Mouse (Mus musculus): ENCODE measurements around the gene Bbs1. TPM values are rescaled to one million over a fixed set of nuclear protein-coding genes. Genes with fewer than 3 reads are reported as not detected.
A peak's percentile ranks its signal among the peaks of the same experiment; 100 is the strongest.
"Not testable (repeated sequence)": the region's sequence is repeated elsewhere in the genome, so short reads cannot be mapped to it uniquely, and the experiment has no call there.

Bbs1 gene
- polyA plus RNA-seq (2014; fragmentation: Nextera tagmentation; extraction: Ambion mirVana): 4.0 and 6.4 TPM in 2 replicates

DNA sequence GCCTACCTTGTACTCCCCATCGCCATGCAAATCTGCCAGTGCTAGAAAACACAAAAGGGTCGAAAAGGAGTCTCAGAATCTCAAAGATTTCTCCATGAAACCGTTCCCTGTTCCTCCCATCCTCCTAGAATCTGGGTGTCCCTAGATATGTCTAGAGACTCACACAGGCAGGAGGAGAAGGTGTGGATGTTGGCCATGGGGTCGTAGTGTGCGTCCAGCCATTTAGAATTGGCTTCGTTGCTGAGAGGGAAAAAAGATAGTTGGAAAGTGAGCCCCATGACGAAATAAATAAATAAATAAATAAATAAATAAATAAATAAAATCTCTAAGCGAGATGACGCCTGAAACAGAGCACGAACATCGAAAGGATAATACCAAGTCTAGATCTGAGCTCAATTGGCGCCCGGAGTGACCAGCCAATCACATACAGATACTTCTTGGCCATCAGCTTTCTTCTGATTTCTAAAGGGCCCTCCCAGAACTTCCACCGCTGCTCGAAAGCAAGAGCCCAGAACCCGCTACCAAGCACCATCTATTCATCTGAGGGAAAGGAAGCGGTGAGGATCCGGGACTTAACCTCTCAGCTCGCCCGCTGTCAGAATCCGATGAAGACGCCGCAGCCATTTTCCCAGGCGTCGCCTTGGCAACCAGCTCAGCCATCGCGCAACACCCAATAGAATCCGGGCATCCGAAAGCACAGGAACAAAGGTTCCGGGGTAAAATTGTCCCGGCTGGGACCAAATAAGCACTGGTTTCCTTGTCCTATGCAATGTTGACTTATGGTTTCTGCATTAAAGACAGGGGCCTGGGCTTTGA, at the start of gene Bbs1:
Gene Bbs1 (minus strand): TSS at position 650 of the 816 bp plus-strand sequence.
- H3K9ac ChIP-seq (replicated peaks; ENCODE audit: low read depth, low read length): no peak within 1 kb of the TSS
- peak within 1 kb of the TSS; percentile 61 for H3K4me2 ChIP-seq (replicated peaks; ENCODE audit: low read depth, low read length)
- no peaks in the 10 kb centered on the region for H3K9me3 ChIP-seq (ENCODE audit: control insufficient read depth, low read depth, low read length)
- H3K27ac ChIP-seq (ENCODE audit: low read length): no peak within 1 kb of the TSS
- WGBS: 9% methylated on average over 31 of the region's 31 CpGs
- no peaks in the 10 kb centered on the region for H3K27me3 ChIP-seq (ENCODE audit: control insufficient read depth, insufficient read depth, low read length)
- H3K4me3 ChIP-seq (ENCODE audit: low read depth, low read length): peak within 1 kb of the TSS; percentile 58
- peaks cover 29% of the 10 kb centered on the region for H3K36me3 ChIP-seq (ENCODE audit: control insufficient read depth, insufficient read depth, low read length)
- H3K4me1 ChIP-seq (ENCODE audit: control insufficient read depth, insufficient read depth, low read length): no peaks in the 10 kb centered on the region
- ATAC-seq (ENCODE audit: insufficient number of reproducible peaks, insufficient read depth, low FRiP score, low read depth): peak; percentile 67; the same call in 1 of the 2 replicates

DNA sequence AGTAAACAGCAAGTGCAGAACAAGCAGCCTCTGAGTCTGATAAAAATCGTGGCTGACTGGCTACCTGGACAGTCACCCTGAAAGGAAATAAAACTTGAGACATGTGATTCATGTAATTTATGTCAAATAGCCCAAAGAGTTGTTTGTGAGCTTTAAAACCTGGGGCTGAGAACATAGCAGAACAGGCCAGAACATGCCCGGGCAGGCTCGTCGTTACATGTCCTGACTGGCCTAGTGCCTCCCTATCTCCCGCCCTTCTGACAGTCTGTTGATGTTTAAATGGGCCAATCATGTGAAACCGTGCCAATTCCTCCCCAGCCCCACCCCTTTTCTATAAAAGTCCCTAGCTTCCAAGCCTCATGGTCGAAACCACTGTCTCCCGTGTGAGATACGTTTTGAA, 42.2 kb upstream of the Bbs1 start:
- not testable (repeated sequence) for H3K4me3 ChIP-seq (ENCODE audit: low read depth, low read length); H3K9ac ChIP-seq (replicated peaks; ENCODE audit: low read depth, low read length); H3K9me3 ChIP-seq (ENCODE audit: control insufficient read depth, low read depth, low read length); H3K27ac ChIP-seq (ENCODE audit: low read length); H3K4me1 ChIP-seq (ENCODE audit: control insufficient read depth, insufficient read depth, low read length); H3K36me3 ChIP-seq (ENCODE audit: control insufficient read depth, insufficient read depth, low read length); H3K27me3 ChIP-seq (ENCODE audit: control insufficient read depth, insufficient read depth, low read length); H3K4me2 ChIP-seq (replicated peaks; ENCODE audit: low read depth, low read length); ATAC-seq (ENCODE audit: insufficient number of reproducible peaks, insufficient read depth, low FRiP score, low read depth)
- WGBS: 82% methylated on average over 9 of the region's 9 CpGs

DNA sequence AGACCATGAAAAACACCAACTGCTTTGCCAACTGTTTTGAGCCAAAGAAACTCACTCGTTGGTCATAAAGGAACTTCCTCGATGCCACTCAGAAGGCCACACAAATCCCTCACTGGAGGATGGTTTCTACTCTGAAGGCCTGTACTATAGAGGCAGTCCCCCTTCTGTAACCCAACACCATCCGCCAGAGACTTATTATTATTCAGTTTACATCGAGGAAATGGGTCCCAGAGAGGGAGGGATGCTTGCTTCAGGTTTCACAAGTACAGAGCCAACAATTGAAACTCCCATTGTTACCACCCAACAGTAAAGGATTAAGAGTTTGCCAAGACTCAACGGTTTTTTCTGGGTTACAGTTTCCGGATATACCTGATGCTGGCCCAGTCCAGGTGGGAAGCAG, 39.1 kb upstream of the Bbs1 start:
- no peaks in the 10 kb centered on the region for H3K9me3 ChIP-seq (ENCODE audit: control insufficient read depth, low read depth, low read length)
- H3K27me3 ChIP-seq (ENCODE audit: control insufficient read depth, insufficient read depth, low read length): no peaks in the 10 kb centered on the region
- no peaks in the 10 kb centered on the region for H3K36me3 ChIP-seq (ENCODE audit: control insufficient read depth, insufficient read depth, low read length)
- ATAC-seq (ENCODE audit: insufficient number of reproducible peaks, insufficient read depth, low FRiP score, low read depth): no peak
- H3K9ac ChIP-seq (replicated peaks; ENCODE audit: low read depth, low read length): no peak overlapping the region
- no peak overlapping the region for H3K4me3 ChIP-seq (ENCODE audit: low read depth, low read length)
- WGBS: 45% methylated on average over 6 of the region's 6 CpGs
- no peak overlapping the region for H3K4me2 ChIP-seq (replicated peaks; ENCODE audit: low read depth, low read length)
- H3K4me1 ChIP-seq (ENCODE audit: control insufficient read depth, insufficient read depth, low read length): peaks cover 10% of the 10 kb centered on the region
- no peak overlapping the region for H3K27ac ChIP-seq (ENCODE audit: low read length)

DNA sequence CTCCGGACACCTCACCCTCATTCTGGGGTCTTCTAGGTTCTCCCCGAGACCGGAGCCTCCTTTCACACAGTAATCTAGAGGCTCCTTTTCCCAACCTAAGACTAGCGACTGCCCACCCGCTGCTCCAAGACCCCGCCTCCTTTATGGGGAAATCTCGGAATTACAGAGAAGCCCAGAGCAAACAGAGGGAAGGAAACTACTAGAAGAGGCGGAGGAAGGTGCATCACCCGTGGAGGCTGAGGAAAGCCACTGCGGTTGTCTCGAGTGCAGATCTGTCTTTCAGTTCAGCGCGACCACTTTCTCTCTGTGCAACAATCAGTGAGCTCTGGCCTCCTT, 36.8 kb upstream of the Bbs1 start:
- Histone ChIP-seq H3K27ac (ENCODE audit: low read length) (no peak overlapping the region), H3K9ac (replicated peaks; ENCODE audit: low read depth, low read length) (no peak overlapping the region; the same call in 1 of the 2 replicates)
- no peak for ATAC-seq (ENCODE audit: insufficient number of reproducible peaks, insufficient read depth, low FRiP score, low read depth)

DNA sequence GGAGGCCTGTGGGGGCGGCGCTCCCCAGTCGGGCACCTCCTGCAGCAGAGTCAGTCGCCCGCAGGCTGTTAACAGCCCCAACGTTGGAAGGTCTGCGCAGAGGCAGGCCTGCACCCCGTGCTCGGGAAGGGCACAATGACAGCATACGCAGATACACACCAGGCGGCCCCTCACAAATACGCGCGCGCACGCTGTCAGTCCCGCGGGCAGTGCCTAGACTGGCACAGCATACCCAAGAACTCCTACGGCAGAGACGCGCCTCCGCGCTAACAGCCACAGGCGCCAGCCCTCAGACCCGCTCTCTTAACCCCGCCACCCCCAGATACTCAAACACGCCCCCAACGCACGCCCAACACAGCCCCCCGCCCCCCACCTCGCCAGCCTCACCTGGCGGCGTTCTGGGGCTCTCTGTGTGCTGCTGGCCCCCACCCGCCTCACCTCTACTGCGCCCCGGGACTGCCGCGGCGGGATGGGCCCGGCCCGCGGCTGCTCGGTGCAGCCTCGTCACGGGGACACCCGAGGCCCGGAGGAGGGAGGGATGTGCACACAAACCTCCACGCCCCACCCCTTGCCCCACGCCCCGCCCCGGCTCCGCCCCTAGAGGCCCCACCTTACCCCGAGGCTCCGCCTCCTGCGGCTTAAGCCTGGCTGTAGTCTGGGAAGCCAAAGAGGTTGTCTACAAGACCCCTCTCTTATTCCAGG, 36.3 kb upstream of the Bbs1 start, which contains the start of gene Peli3:
Gene Peli3 (minus strand): TSS at position 577 of the 702 bp plus-strand sequence.
- WGBS: 1% methylated on average over 44 of the region's 55 CpGs
- 0 out of 2 replicates have a peak within 1 kb of the TSS, but pooled peaks have one; percentile 6 for H3K27ac ChIP-seq (ENCODE audit: low read length)
- peak within 1 kb of the TSS; percentile 57 for H3K4me3 ChIP-seq (ENCODE audit: low read depth, low read length)
- peak; percentile 93 for ATAC-seq (ENCODE audit: insufficient number of reproducible peaks, insufficient read depth, low FRiP score, low read depth)
- H3K9me3 ChIP-seq (ENCODE audit: control insufficient read depth, low read depth, low read length): no peaks in the 10 kb centered on the region
- H3K27me3 ChIP-seq (ENCODE audit: control insufficient read depth, insufficient read depth, low read length): no peaks in the 10 kb centered on the region
- peak within 1 kb of the TSS; percentile 46; the same call in 1 of the 2 replicates for H3K9ac ChIP-seq (replicated peaks; ENCODE audit: low read depth, low read length)
- H3K4me1 ChIP-seq (ENCODE audit: control insufficient read depth, insufficient read depth, low read length): peaks cover 10% of the 10 kb centered on the region
- H3K4me2 ChIP-seq (replicated peaks; ENCODE audit: low read depth, low read length): peak within 1 kb of the TSS; percentile 89
- no peaks in the 10 kb centered on the region for H3K36me3 ChIP-seq (ENCODE audit: control insufficient read depth, insufficient read depth, low read length)

More for the DNA sequence above, 36.8 kb upstream of the Bbs1 start:
- Histone ChIP-seq H3K4me2 (replicated peaks; ENCODE audit: low read depth, low read length) (peak overlapping the region; percentile 89), H3K4me3 (ENCODE audit: low read depth, low read length) (peak overlapping the region; percentile 57), H3K36me3 (ENCODE audit: control insufficient read depth, insufficient read depth, low read length) (no peaks in the 10 kb centered on the region), H3K27me3 (ENCODE audit: control insufficient read depth, insufficient read depth, low read length) (no peaks in the 10 kb centered on the region), H3K4me1 (ENCODE audit: control insufficient read depth, insufficient read depth, low read length) (peaks cover 10% of the 10 kb centered on the region), H3K9me3 (ENCODE audit: control insufficient read depth, low read depth, low read length) (no peaks in the 10 kb centered on the region)
- 6% methylated on average over 13 of the region's 13 CpGs for WGBS

DNA sequence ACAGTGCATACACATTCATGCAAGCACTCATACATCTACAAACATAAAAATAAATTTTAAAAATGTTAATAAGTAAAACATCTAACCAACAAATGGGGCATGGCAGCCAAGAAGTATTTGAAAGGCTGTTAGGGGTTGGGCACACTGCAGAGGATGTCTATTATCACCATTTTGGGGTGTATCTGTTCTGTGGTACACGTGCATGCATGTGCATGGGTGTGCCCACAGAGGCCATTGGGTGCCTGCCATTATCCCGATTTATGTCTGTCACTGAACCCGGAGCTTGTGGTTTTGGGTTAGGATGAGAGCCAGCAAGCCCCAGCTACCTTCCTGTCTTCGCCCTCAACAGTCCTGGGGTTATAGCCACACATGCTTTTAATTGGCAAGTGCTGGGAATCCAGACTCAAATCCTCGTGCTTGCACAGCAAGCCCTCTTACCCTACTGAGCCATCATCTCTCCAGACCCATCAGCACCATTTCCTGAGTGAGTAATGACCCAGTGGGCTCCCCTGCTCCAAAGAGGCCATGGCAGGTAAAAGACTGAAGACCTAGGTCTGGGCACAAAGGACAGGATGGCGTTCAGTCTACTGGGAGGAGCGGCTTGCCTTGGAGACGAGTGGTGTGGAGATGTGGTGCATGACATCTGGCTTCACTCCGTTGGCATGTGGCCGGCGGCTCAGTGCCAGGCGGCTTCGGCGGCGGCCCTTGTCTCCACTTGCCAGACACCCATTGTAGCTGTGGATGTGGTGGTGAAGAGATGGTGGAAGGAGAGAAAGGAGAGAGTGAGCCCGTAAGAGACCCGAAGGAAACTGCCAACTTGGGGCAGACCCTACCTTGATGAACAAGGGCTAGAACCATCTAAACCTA, 31.2 kb upstream of the Bbs1 start:
- Histone ChIP-seq H3K36me3 (ENCODE audit: control insufficient read depth, insufficient read depth, low read length) (no peaks in the 10 kb centered on the region), H3K9ac (replicated peaks; ENCODE audit: low read depth, low read length) (no peak overlapping the region), H3K27me3 (ENCODE audit: control insufficient read depth, insufficient read depth, low read length) (no peaks in the 10 kb centered on the region), H3K27ac (ENCODE audit: low read length) (no peak overlapping the region), H3K4me1 (ENCODE audit: control insufficient read depth, insufficient read depth, low read length) (peaks cover 5% of the 10 kb centered on the region; the same call in 1 of the 2 replicates), H3K4me2 (replicated peaks; ENCODE audit: low read depth, low read length) (no peak overlapping the region), H3K9me3 (ENCODE audit: control insufficient read depth, low read depth, low read length) (no peaks in the 10 kb centered on the region), H3K4me3 (ENCODE audit: low read depth, low read length) (no peak overlapping the region)
- ATAC-seq (ENCODE audit: insufficient number of reproducible peaks, insufficient read depth, low FRiP score, low read depth): no peak
- 89% methylated on average over 17 of the region's 17 CpGs for WGBS

DNA sequence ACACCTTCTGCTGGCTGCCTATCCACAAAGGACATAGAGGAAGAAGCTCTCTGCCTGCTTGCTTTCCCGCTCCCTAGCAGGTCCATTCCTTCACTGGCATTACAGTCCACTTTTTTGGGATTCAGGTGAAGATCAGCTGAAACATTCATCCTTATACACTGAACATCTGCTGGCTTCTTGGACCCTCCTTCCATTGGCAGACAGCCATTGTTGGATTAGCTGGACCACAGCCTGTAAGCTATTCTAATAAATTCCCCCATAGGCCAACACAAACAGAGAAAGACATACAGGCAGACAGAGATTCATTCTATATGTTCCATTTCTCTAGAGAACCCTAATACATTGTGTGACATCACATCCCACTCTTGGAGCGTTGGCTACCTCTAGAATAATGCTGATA, 30.5 kb upstream of the Bbs1 start:
- no peak for ATAC-seq (ENCODE audit: insufficient number of reproducible peaks, insufficient read depth, low FRiP score, low read depth)
- H3K4me1 ChIP-seq (ENCODE audit: control insufficient read depth, insufficient read depth, low read length): no peaks in the 10 kb centered on the region
- no peaks in the 10 kb centered on the region for H3K36me3 ChIP-seq (ENCODE audit: control insufficient read depth, insufficient read depth, low read length)
- H3K9ac ChIP-seq (replicated peaks; ENCODE audit: low read depth, low read length): no peak overlapping the region
- no peak overlapping the region for H3K4me3 ChIP-seq (ENCODE audit: low read depth, low read length)
- no peaks in the 10 kb centered on the region for H3K9me3 ChIP-seq (ENCODE audit: control insufficient read depth, low read depth, low read length)
- no peak overlapping the region for H3K27ac ChIP-seq (ENCODE audit: low read length)
- H3K27me3 ChIP-seq (ENCODE audit: control insufficient read depth, insufficient read depth, low read length): no peaks in the 10 kb centered on the region
- WGBS: 71% methylated on average over 2 of the region's 2 CpGs
- H3K4me2 ChIP-seq (replicated peaks; ENCODE audit: low read depth, low read length): no peak overlapping the region

DNA sequence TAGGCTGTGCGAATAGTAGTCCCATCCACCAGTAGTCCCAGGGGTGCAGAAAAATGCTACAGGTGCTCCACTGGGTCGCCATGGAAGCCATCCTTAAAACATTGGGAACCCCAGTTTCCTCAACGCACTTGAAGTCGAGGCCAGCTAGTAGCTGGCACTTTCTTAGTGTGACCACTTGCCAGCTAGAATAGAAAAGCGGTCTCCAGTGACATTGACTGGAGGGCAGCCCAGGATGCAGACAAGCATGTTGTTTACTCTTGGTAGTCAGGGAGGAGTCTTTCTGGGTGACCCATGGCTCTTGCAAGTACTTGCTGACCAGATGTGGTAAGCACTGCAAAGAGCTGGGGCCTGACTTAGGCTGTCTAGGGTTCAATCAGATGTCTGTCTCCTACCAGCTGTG, 22.4 kb upstream of the Bbs1 start:
- no peak for ATAC-seq (ENCODE audit: insufficient number of reproducible peaks, insufficient read depth, low FRiP score, low read depth)
- peaks cover 6% of the 10 kb centered on the region; the same call in 1 of the 2 replicates for H3K36me3 ChIP-seq (ENCODE audit: control insufficient read depth, insufficient read depth, low read length)
- H3K4me2 ChIP-seq (replicated peaks; ENCODE audit: low read depth, low read length): peak overlapping the region; percentile 80
- 62% methylated on average over 5 of the region's 5 CpGs for WGBS
- peak overlapping the region; percentile 82 for H3K27ac ChIP-seq (ENCODE audit: low read length)
- H3K9me3 ChIP-seq (ENCODE audit: control insufficient read depth, low read depth, low read length): no peaks in the 10 kb centered on the region
- no peaks in the 10 kb centered on the region for H3K27me3 ChIP-seq (ENCODE audit: control insufficient read depth, insufficient read depth, low read length)
- H3K9ac ChIP-seq (replicated peaks; ENCODE audit: low read depth, low read length): peak overlapping the region; percentile 53
- H3K4me1 ChIP-seq (ENCODE audit: control insufficient read depth, insufficient read depth, low read length): peaks cover 16% of the 10 kb centered on the region
- peak overlapping the region; percentile 59; the same call in 1 of the 2 replicates for H3K4me3 ChIP-seq (ENCODE audit: low read depth, low read length)
